Mouse (Mus musculus) hematopoietic stem cell, adult 5-6 weeks (primary cell): ENCODE measurements at regions not wholly inside any gene's neighbourhood (a gene's known extent, or its start where the extent isn't known, plus 50 kb on each side); places are given as distances from the start of the nearest gene placed in this dataset.

Experiments
- ATAC-seq, 2 experiments: fragments of 125-278 bp in 1 of 2; replicated peaks in 1 of 2; 2 replicates each; pipeline ENCODE4 v1.8.0; 2016 to 2017; ENCODE audit warnings: inconsistent platforms in 2 of 2, mild to moderate bottlenecking in 2 of 2, moderate number of reproducible peaks in 2 of 2, low read depth in 1 of 2, moderate TSS enrichment in 1 of 2; ENCODE audit not compliant: low FRiP score in 2 of 2, poor library complexity in 2 of 2, severe bottlenecking in 2 of 2, insufficient read depth in 1 of 2, low TSS enrichment in 1 of 2

DNA sequence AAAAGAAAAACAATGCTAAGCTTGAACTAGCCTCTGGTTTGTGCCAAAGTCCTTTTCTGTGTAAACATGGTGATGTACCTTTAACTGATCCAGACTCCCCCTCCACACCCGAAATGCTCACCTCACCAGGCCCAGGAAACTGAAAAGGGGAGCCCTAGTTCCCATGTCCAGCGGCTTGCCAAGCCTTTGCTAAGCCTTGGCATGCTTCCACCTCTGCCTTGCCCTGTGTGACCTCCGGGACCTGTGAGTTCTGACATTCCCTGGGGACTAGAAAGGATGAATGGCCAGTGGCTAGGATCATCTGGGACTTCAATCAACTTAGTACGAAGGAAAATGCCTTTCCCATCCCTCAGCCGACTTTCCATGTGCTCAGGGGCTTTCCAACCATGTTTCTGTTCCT is 184.2 kb downstream of the Foxo1 start:
- no peak for ATAC-seq

DNA sequence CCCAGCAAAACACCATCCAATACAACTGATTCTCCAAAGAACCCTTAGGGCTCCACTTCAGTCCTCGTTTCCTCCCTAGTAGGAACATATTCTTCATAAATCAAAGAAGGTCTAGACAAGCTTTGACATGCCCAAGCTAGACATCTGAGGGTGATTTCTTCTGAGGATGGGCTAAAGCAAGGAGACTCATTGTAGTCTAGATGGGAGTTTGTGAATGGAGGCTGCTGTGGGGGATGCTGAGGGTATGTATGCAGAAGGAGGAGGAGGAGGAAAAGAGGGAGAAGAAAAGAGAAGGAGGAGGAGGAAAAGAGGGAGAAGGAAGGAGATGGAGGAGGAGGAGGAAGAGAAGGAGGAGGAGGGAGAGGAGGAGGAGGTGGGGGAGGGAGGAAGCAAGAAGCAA is 178.9 kb downstream of the Foxo1 start:
- no peak for ATAC-seq

DNA sequence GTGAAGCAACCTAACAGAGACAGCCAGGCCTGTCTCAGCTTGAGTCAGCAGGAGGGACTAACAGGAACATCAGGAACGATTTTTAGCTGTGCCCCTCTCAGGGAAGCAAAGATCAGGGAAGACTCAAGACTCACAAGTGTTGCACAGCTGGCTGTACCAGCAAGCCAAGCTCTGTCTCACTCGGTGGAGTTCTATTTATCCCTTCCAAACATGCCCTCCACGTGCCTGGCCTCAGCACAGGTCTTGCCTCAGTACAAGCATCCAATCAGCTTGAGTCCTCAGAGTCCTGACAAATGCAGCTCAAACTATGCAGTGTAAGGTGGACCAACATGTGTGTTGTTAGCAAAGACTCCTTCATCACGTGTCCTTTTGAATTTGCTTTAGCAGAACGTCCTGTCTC is 178.4 kb downstream of the Foxo1 start:
- ATAC-seq, result no peak

DNA sequence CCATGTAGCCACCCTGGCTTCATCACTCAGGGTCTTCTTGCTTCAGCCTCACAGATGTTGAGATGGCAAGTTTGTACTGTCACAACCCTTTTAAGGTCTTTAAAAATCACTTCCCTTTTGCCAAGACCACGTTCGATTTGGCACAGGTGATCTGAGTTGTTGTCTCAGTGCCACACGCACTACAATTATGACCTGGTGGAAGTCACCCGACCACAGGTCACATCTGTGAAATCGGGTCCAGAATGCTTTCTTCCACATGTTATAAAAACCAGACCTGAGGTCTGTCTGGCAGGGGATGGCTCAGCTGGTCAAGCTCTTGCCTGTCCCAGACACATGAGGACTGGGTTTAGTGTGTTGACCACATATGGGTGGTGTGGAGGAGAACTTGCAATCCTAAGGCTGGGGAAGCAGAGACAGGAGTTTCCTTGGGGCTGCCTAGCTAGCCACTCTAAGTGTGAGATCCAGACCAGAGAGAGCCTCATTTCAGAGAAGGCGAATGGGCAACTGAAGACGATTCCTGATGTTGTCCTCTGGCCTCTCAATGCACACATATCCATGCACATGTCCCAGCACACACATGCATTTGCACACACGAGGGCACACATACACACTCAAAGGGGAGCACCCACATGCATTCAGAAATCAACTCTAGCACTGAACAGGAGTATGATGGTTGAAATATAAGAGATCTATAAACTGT is 176.4 kb downstream of the Foxo1 start:
- peak in 1 of 2 experiments; percentile 32; a peak in 2 of 4 replicates for ATAC-seq

DNA sequence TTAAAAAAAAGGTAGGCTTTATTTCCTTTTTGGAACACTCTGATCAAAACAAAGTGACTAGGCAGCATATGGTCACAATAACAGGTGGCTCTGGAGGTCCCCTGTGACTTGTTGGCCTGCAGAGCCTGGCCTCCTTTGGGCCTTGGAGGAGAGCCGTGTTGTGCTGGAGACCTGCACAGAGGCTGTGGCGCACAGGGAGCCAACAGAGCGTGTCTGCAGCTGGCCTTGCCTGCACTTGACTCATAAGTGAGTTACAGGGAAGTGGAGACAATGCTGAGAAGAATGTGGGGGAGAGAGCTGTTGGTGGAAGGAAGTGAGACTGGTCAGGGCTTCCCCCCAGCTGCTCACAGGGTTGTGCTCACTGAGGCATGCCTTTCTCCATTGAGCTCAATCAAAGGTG is 175.7 kb downstream of the Foxo1 start:
- peak; percentile 75 to 81 for ATAC-seq

DNA sequence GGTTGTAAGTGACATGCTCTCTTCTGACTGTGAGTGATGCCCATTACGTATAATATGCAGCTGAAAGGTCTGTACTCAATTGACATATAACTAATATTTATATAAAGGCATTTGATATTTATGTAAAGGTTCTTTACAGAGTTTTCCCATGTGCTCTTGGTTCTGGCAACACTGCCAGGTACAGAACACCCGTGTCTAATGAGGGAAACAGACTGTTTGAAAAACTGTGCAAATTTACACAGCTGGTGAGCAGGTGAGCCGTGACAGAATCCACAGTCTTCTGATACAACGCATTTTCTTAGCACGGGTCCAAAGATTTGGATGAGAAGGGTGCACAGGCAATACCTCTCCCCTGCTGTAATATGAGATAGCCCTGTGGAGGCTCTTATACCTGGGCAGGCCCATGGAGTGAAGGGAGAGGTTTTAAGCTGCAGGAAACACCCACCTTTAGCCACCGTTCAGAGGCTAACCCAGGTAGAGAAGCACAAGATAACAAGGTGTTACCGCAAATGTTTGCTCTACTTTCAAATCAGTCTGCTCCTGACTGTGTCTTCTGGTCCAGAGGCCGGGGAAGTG is 161.0 kb downstream of the Foxo1 start:
- no peak for ATAC-seq

DNA sequence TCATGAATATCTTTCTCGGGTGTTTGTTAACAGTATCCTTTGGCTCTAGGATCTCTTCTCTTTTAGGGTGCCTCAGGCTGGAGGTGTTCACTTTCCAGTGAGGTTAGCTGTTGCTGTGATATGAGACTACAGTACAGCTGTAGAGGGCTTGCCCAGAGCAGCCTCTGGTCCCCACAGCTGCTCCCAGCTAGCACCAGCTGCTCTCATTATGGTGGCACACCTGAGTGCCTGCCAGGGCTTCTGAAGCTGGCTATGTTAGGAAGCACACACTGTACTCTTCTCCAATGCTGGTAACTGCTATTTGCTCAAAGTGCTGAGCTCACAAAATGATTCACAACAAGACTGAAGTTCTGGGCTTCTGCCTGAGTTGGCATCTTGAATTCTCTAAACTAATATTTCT is 154.7 kb downstream of the Foxo1 start:
- ATAC-seq, result no peak

DNA sequence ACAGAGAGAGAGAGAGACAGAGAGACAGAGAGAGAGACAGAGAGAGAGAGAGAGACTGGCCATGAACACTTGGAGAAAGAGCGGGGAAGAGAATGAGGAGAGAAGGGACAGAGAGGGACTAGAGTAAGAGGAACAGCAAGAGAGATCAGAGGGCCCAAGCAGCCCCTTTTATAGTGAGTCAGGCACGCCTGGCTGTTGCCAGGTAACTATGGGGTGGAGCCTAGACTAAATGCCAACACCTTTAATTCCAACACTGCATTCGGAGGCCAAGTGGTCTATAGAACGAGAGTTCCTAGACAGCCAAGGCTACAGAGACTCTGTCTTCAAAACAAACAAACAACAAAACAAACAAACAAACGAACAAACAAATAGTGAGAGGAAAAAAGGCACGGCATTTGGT is 148.1 kb downstream of the Foxo1 start:
- no peak for ATAC-seq

DNA sequence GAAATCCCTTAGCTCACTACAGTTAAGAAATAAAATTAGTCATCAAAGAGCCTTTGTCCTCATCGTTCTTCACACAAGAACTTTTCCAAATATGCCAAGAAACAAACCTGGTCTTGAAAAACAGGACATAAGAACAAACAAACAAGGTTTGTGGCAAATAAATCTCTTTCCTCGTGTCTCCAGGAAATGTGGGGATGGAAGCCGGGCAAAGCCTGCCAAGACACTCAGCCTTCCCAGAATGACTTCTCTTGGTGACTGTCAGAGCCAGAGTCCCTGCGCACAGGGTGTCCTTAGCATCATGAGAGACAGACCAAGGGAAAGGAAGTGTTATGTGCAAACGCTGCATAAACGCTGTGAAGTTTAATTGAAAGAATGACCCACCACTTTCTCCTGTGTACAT is 147.2 kb downstream of the Foxo1 start:
- ATAC-seq, result no peak

DNA sequence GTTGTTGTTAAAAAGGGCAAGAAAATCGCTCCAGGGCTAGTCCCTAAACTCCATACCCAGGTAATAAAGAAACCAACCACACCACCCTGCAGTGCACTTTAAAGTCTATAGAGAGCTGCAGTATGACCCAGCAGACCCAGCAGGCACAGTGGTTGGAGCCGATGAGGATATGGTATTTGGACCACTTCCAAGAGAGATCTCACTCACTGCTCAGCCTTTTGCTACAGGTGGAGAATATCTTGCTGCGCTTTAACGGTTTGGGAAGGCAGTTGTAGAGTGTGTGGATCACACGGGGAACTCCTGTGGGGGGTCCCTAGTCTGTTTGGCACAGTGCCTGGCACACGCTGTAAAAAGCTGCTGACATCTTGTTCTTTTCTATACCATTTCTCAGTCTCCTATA is 145.9 kb downstream of the Foxo1 start:
- 0 out of 4 replicates have a peak, but pooled peaks have one; percentile 32 for ATAC-seq

DNA sequence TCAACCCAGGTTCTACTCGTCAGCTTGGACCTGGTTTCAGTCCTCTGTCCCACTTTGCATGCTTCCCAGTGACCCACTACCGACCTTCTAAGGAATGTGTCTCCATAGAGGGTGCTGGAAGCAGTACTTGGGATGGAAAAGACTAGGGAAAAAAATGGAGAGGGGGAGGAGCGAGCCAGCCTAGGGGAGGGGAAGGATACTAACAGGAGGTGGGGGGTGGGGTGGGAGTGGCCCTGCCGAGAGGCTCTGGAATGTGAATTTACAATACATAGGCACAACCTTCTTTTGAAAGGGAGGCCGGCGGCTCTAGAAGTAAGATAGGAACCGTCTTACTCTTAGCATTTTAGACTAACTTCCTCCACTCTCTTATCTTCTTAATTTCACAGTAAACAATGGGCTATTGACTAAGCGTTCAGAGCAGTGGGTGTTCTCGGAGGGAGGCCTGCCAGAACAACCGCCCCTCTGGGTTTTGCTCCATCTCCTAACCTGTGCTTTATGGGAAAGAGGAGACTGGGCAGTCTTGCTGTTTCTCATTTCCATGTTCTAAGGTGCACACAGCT is 145.1 kb downstream of the Foxo1 start:
- ATAC-seq, result no peak

DNA sequence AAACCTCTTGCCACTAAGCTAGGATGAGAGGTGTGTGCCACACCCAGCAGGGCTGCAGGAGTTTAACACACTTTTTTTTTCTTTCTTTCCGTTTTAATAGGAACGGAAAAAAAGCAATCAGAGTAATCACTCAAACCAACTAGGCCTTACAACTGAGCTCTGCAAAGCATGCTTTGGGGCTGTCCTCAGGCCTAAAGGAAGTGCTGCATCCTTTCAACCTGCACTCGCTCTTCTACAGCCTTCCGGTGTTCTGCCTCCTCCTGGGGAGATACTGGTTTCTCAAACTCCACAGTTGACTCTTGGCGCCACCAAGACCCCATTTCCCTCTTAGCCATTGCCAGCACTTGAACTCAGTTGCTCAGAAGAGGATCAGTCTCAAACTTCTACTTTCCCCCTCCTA is 143.2 kb downstream of the Foxo1 start:
- ATAC-seq, result no peak

DNA sequence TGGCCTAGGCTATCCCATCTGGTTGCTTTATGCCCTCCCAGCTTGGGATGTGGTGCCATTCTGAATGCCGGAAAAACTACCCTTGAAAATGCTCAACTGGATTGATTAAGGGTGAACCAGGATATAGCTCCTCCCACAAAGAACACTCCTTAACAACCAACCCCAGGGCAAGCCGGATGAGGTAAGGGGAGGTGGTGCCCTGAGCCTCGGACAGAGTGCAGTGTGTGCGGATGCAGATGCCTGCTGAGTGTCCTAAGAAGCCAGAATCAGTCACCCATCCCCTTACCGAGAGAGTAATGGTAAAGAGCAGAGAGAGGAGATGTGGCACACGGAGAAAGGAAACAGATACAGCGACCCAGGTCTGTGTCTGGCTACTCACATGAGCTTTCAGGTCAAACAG is 141.3 kb downstream of the Foxo1 start:
- no peak for ATAC-seq

DNA sequence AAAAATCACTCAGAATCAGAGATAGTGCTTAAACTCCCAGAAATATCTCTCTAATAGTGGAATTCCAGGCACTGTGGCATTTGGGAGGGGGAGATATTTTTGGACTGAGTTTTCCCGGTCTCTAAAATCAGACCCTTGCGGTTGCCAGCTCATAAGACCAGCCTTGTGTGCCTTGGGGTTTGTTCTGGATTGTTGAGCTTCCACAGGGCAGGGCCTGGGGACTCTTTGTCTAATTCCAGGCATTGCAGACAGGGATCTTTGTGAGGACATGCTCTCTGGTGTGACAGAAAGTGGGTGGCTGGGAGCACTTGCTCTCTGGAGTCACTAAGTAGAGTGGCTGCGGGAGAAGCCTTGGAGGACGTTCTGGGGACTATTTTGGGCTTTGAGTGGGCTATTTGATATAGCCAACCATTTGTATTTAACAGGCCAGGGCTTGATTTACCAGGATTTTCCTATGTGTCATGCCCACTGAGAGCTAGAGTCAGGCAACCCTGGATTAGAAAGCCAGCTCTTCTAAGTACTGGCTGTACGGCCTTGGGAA is 138.7 kb downstream of the Foxo1 start:
- ATAC-seq, result no peak

DNA sequence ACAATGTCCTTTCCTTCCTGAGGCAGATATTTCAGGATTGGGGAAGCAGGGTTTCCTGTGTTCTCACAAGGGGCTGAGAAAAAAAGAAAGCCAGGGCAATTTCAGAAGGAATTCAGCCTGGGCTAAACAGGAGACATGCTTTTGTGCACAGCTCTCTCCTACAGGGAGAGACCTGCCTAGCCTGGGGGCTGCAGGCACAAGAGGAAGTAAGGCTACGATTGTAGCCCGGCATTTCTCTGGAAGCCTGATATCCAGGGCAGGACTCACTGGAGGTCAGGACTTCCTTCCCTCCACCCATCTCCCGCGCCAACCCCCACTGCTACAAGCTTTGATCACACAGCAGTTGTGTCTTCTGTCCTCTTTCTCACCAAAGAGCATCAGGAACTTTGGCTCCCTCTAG is 136.5 kb downstream of the Foxo1 start:
- no peak for ATAC-seq

DNA sequence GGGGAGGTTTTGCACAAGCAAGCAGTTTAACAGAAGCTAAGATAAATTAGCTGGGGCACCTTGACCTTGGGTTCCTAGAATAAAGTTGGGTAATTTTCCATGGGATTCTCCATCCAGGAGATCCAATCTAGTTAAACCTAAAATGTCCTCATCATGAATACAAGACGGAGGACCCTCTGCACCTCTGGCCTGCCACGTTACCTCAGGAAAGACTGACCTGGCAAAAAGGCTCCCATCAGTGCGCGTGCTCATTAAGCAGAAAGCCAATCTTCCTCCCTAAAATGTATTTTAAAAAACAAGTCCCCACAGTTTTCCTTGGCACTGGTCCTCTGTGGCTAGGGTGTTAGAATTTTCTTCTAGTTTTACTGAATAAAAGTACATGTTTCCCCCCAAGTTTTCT is 134.9 kb downstream of the Foxo1 start:
- ATAC-seq, result no peak
